In genomic region chr2:167776251-167777168, GRCm38 (mm10) we compare ENCODE assay signal across 8 mouse cellular contexts.
DNase-seq lines count a peak whose midpoint lies in the region; ATAC-seq and TF ChIP-seq lines count a peak whose summit lies in the region.

No protein-coding gene starts in this region.

- intact Hi-C loops in gastrocnemius, adult 2 months (cut with DNase I) = loop anchor here (5.0 kb wide), 1 partner anchor 46 kb away; no protein-coding TSS in a partner anchor
- intact Hi-C loops in gastrocnemius, postnatal 36 days (cut with DNase I) = loop anchor here (5.0 kb wide), 1 partner anchor 89 kb away; the partner anchor contains the start of genes Cebpb and Tmem189

- peak overlapping the region; percentile 77; the same call in 1 of the 2 replicates for H3K4me3 ChIP-seq in gastrocnemius, adult 2 months
- H3K4me3 ChIP-seq in lung, embryonic 16.5 days (ENCODE audit: low read length) = no peak overlapping the region

- no peak for TF ChIP-seq CTCF in gastrocnemius, adult 2 months (IDR thresholded peaks at IDR 0.05)

- ATAC-seq in granulocyte monocyte progenitor cell, adult 5-6 weeks (replicated peaks; ENCODE audit: poor library complexity, severe bottlenecking) = 0 out of 2 replicates have a peak, but pooled peaks have one; percentile 1
- ATAC-seq in lung, embryonic 16.5 days (ENCODE audit: low read depth) = no peak

- H3K27me3 ChIP-seq in lung, embryonic 16.5 days (ENCODE audit: control insufficient read depth, insufficient read depth, low read depth, low read length) = no peaks in the 10 kb centered on the region

- peak overlapping the region; percentile 68; the same call in 1 of the 2 replicates for H3K4me2 ChIP-seq in lung, embryonic 16.5 days (ENCODE audit: low read depth, low read length)

- H3K36me3 ChIP-seq in lung, embryonic 16.5 days (ENCODE audit: control insufficient read depth, insufficient read depth, low read length) = no peaks in the 10 kb centered on the region

- H3K27ac ChIP-seq in gastrocnemius, adult 2 months = peak overlapping the region; percentile 96
- H3K27ac ChIP-seq in lung, embryonic 16.5 days (ENCODE audit: low read length) = peak overlapping the region; percentile 98

- H3K9me3 ChIP-seq in lung, embryonic 16.5 days (ENCODE audit: control insufficient read depth, low read length) = no peaks in the 10 kb centered on the region

- no peak for DNase-seq in gastrocnemius, adult 2 months
- no peak for DNase-seq in gastrocnemius, postnatal 36 days
- DNase-seq in CD4-positive helper T cell, adult 2 months (ENCODE audit: low read depth, low spot score) = peak; percentile 35
- DNase-seq in yolk sac, embryonic 10.5 days (ENCODE audit: low spot score) = no peak
- no peak for DNase-seq in left cerebral cortex, adult 18-20 months (ENCODE audit: low spot score in 2 of 2)
- DNase-seq in left cerebral cortex, adult 9 months (ENCODE audit: low spot score in 2 of 2) = no peak

- H3K4me1 ChIP-seq in lung, embryonic 16.5 days (replicated peaks; ENCODE audit: control insufficient read depth, insufficient read depth, low read length) = peaks cover 58% of the 10 kb centered on the region

- 77% methylated on average over 24 of the region's 24 CpGs for WGBS in lung, embryonic 16.5 days

- H3K9ac ChIP-seq in lung, embryonic 16.5 days (ENCODE audit: low read length) = no peak overlapping the region
